Mouse (Mus musculus) adrenal gland (tissue): ENCODE measurements at regions not wholly inside any gene's neighbourhood (a gene's known extent, or its start where the extent isn't known, plus 50 kb on each side); places are given as distances from the start of the nearest gene placed in this dataset.

Source experiments
- intact Hi-C: fragments of 180-260 bp; cut with DNase I; formaldehyde crosslinking; loops from one replicate; pipeline ENCODE4 v1.15.1; 2025

GRCm38 (mm10) chr2:48456072-48457040 lies 357.6 kb upstream of the Acvr2a start:
- intact Hi-C loops, result loop anchor here (10.0 kb wide), 1 partner anchor 358 kb away; the partner anchor contains the start of gene Acvr2a

- intact Hi-C loops, result loop anchor here (10.0 kb wide), 1 partner anchor 358 kb away; the partner anchor contains the start of gene Acvr2a
These were observed 356.8 kb upstream of the Acvr2a start for GRCm38 (mm10) chr2:48457117-48457516.

GRCm38 (mm10) chr2:48465483-48465882 lies 348.4 kb upstream of the Acvr2a start:
- intact Hi-C loops, result no loop called here

GRCm38 (mm10) chr2:48468895-48469294 lies 345.0 kb upstream of the Acvr2a start:
- intact Hi-C loops, result no loop called here

GRCm38 (mm10) chr2:48469357-48469756 lies 344.6 kb upstream of the Acvr2a start:
- intact Hi-C loops, result no loop called here

- intact Hi-C loops, result no loop called here
These were observed 340.8 kb upstream of the Acvr2a start for GRCm38 (mm10) chr2:48473102-48473501.

GRCm38 (mm10) chr2:48474642-48475041 lies 339.3 kb upstream of the Acvr2a start:
- intact Hi-C loops, result no loop called here

- intact Hi-C loops, result no loop called here
These were observed 337.1 kb upstream of the Acvr2a start for GRCm38 (mm10) chr2:48476777-48477176.

- intact Hi-C loops, result no loop called here
These were observed 336.6 kb upstream of the Acvr2a start for GRCm38 (mm10) chr2:48477336-48477735.

GRCm38 (mm10) chr2:48479601-48480000 lies 334.3 kb upstream of the Acvr2a start:
- intact Hi-C loops, result no loop called here

- intact Hi-C loops, result no loop called here
These were observed 333.3 kb upstream of the Acvr2a start for GRCm38 (mm10) chr2:48480428-48481191.

GRCm38 (mm10) chr2:48481209-48481742 lies 332.6 kb upstream of the Acvr2a start:
- intact Hi-C loops, result no loop called here

GRCm38 (mm10) chr2:48493574-48493973 lies 320.3 kb upstream of the Acvr2a start:
- intact Hi-C loops, result no loop called here

GRCm38 (mm10) chr2:48494065-48494464 lies 319.8 kb upstream of the Acvr2a start:
- intact Hi-C loops, result no loop called here

GRCm38 (mm10) chr2:48494632-48495031 lies 319.3 kb upstream of the Acvr2a start:
- intact Hi-C loops, result no loop called here

GRCm38 (mm10) chr2:48498047-48498723 lies 315.7 kb upstream of the Acvr2a start:
- intact Hi-C loops, result no loop called here

- intact Hi-C loops, result no loop called here
These were observed 314.5 kb upstream of the Acvr2a start for GRCm38 (mm10) chr2:48499396-48499795.

GRCm38 (mm10) chr2:48501387-48501786 lies 312.5 kb upstream of the Acvr2a start:
- intact Hi-C loops, result no loop called here

- intact Hi-C loops, result no loop called here
These were observed 300.1 kb upstream of the Acvr2a start for GRCm38 (mm10) chr2:48513848-48514247.

GRCm38 (mm10) chr2:48519838-48520404 lies 294.0 kb upstream of the Acvr2a start:
- intact Hi-C loops, result no loop called here

GRCm38 (mm10) chr2:48520535-48520971 lies 293.4 kb upstream of the Acvr2a start:
- intact Hi-C loops, result no loop called here
